Mouse (Mus musculus): ENCODE data around the gene Cenpa.
"Not testable (repeated sequence)": the region's sequence is repeated elsewhere in the genome, so short reads cannot be mapped to it uniquely, and the experiment has no call there.

Gene Cenpa

GRCm38 (mm10) chr5:30647815-30648560 lies 18.6 kb upstream of the Cenpa start, which contains the start of gene Slc35f6:
Gene Slc35f6 (plus strand): TSS chr5:30647933.
- DNase-seq: peak; percentile 91

GRCm38 (mm10) chr5:30649558-30649957 lies 17.0 kb upstream of the Cenpa start:
- no peak for DNase-seq

GRCm38 (mm10) chr5:30650756-30651155 lies 15.8 kb upstream of the Cenpa start:
- no peak for DNase-seq

GRCm38 (mm10) chr5:30651554-30651953 lies 15.0 kb upstream of the Cenpa start:
- no peak for DNase-seq

GRCm38 (mm10) chr5:30653246-30653645 lies 13.3 kb upstream of the Cenpa start:
- DNase-seq: no peak

GRCm38 (mm10) chr5:30655042-30655441 lies 11.5 kb upstream of the Cenpa start:
- no peak for DNase-seq

- no peak for DNase-seq
These were observed 10.9 kb upstream of the Cenpa start for GRCm38 (mm10) chr5:30655526-30656195.

- DNase-seq: no peak
These were observed 7.5 kb upstream of the Cenpa start for GRCm38 (mm10) chr5:30659042-30659441.

GRCm38 (mm10) chr5:30660278-30660677 lies 6.3 kb upstream of the Cenpa start:
- DNase-seq: no peak

GRCm38 (mm10) chr5:30660813-30661212 lies 5.8 kb upstream of the Cenpa start:
- DNase-seq: no peak

GRCm38 (mm10) chr5:30665360-30665759 lies 1.2 kb upstream of the Cenpa start:
- no peak for DNase-seq

GRCm38 (mm10) chr5:30665968-30666367 lies 609 bp upstream of the Cenpa start:
- no peak for DNase-seq

- DNase-seq: no peak
These were observed 638 bp downstream of the Cenpa start for GRCm38 (mm10) chr5:30667215-30667614.

GRCm38 (mm10) chr5:30667686-30668085 lies 1.1 kb downstream of the Cenpa start:
- no peak for DNase-seq

- DNase-seq: no peak
These were observed 2.3 kb downstream of the Cenpa start for GRCm38 (mm10) chr5:30668637-30669495.

- no peak for DNase-seq
These were observed 2.9 kb downstream of the Cenpa start for GRCm38 (mm10) chr5:30669496-30669830.

GRCm38 (mm10) chr5:30670091-30670490 lies 3.5 kb downstream of the Cenpa start:
- no peak for DNase-seq

- DNase-seq: no peak
These were observed 7.4 kb downstream of the Cenpa start for GRCm38 (mm10) chr5:30674001-30674400.

- no peak for DNase-seq
These were observed 10.2 kb downstream of the Cenpa start for GRCm38 (mm10) chr5:30676800-30677199.

GRCm38 (mm10) chr5:30678069-30678468 lies 11.5 kb downstream of the Cenpa start:
- DNase-seq: not testable (repeated sequence)

GRCm38 (mm10) chr5:30678722-30679296 lies 12.2 kb downstream of the Cenpa start:
- DNase-seq: no peak

GRCm38 (mm10) chr5:30679593-30679992 lies 13.0 kb downstream of the Cenpa start:
- DNase-seq: no peak

- no peak for DNase-seq
These were observed 15.4 kb downstream of the Cenpa start for GRCm38 (mm10) chr5:30681970-30682369.
